Mouse (Mus musculus) CH12.LX (cell line): ENCODE data around the gene Nbas. TPM values are rescaled to one million over a fixed set of nuclear protein-coding genes. Genes with fewer than 3 reads are reported as not detected.

Source experiments
- DNase-seq: peaks from one replicate; pipeline ENCODE4 v3.0.0-alpha.2; 2013; ENCODE audit errors: extremely low read depth
- H3K27ac ChIP-seq: 2 replicates; pipeline ENCODE4 v1.5.1; 2012; ENCODE audit warnings: low read depth, mild to moderate bottlenecking, control low read depth, moderate library complexity; ENCODE audit not compliant: insufficient read depth
- H3K27me3 ChIP-seq: replicated peaks from 2 replicates; pipeline ENCODE3; 2012; ENCODE audit warnings: inconsistent platforms
- H3K36me3 ChIP-seq, 2 experiments: replicated peaks in 1 of 2; 2 replicates each; pipeline versions ENCODE3 to v1.6.1; 2012; ENCODE audit warnings: inconsistent platforms in 1 of 2, low read length in 1 of 2, mild to moderate bottlenecking in 1 of 2, mixed read lengths in 1 of 2, moderate library complexity in 1 of 2; ENCODE audit not compliant: control insufficient read depth in 1 of 2, insufficient read depth in 1 of 2
- H3K4me1 ChIP-seq, 2 experiments: 2 replicates each; pipeline ENCODE4 v1.6.1; 2012; ENCODE audit warnings: inconsistent platforms in 1 of 2, moderate library complexity in 1 of 2; ENCODE audit not compliant: insufficient read depth in 2 of 2, control insufficient read depth in 1 of 2
- H3K4me2 ChIP-seq: 2 replicates; pipeline ENCODE4 v1.6.1; 2012; ENCODE audit warnings: low read depth, mild to moderate bottlenecking, control low read depth; ENCODE audit not compliant: poor library complexity, insufficient read depth, severe bottlenecking
- H3K4me3 ChIP-seq, 3 experiments: fragments of 150-350 bp in 1 of 3; sonication (generic) in 1 of 3; replicated peaks in 1 of 3; 2 replicates each; pipeline versions ENCODE3 to v1.5.1; 2011 to 2012; ENCODE audit warnings: low read depth in 2 of 3, low read length in 2 of 3, mild to moderate bottlenecking in 2 of 3, moderate library complexity in 2 of 3, control low read depth in 1 of 3, improper control_type of control experiment in 1 of 3, inconsistent platforms in 1 of 3, mixed read lengths in 1 of 3; ENCODE audit not compliant: poor library complexity in 1 of 3
- H3K79me2 ChIP-seq: replicated peaks from 2 replicates; pipeline ENCODE4 v1.6.1; 2012; ENCODE audit warnings: mild to moderate bottlenecking, moderate library complexity; ENCODE audit not compliant: control insufficient read depth, poor library complexity, insufficient read depth, severe bottlenecking; ENCODE audit errors: extremely low read depth
- H3K9ac ChIP-seq: 2 replicates; pipeline ENCODE4 v1.6.1; 2012; ENCODE audit warnings: low read depth, mild to moderate bottlenecking, control low read depth, moderate library complexity; ENCODE audit not compliant: insufficient read depth
- H3K9me3 ChIP-seq: replicated peaks from 2 replicates; pipeline ENCODE3; 2012; ENCODE audit warnings: low read length, inconsistent platforms, mixed read lengths
- CHD1 ChIP-seq: IDR thresholded peaks from 2 replicates; pipeline ENCODE4 v1.6.1; 2012; ENCODE audit warnings: low read depth, low read length, improper control_type of control experiment, inconsistent platforms
- CHD2 ChIP-seq: IDR thresholded peaks from 2 replicates; pipeline ENCODE4 v1.6.1; 2011; ENCODE audit warnings: low read length, improper control_type of control experiment
- CTCF ChIP-seq, 2 experiments: IDR thresholded peaks in 1 of 2; conservative IDR thresholded peaks in 1 of 2; 2 replicates each; pipeline ENCODE4 v1.5.1; 2011 to 2012; ENCODE audit warnings: low read depth in 2 of 2, low read length in 2 of 2, improper control_type of control experiment in 1 of 2, inconsistent platforms in 1 of 2, mild to moderate bottlenecking in 1 of 2, moderate library complexity in 1 of 2
- E2F4 ChIP-seq: IDR thresholded peaks from 2 replicates; pipeline ENCODE4 v1.6.1; 2011; ENCODE audit warnings: low read depth, low read length, improper control_type of control experiment; ENCODE audit not compliant: insufficient replicate concordance
- EP300 ChIP-seq: IDR thresholded peaks from 2 replicates; pipeline ENCODE4 v1.6.1; 2011; ENCODE audit warnings: low read length, improper control_type of control experiment
- GABPA ChIP-seq: IDR thresholded peaks from 2 replicates; pipeline ENCODE4 v1.6.1; 2012; ENCODE audit warnings: low read depth, low read length, improper control_type of control experiment, inconsistent platforms; ENCODE audit not compliant: insufficient replicate concordance
- HCFC1 ChIP-seq: IDR thresholded peaks from 2 replicates; pipeline ENCODE4 v1.6.1; 2012; ENCODE audit warnings: low read depth, mild to moderate bottlenecking, inconsistent platforms, low read length, improper control_type of control experiment
- JUN ChIP-seq: IDR thresholded peaks from 2 replicates; pipeline ENCODE4 v1.6.1; 2011; ENCODE audit warnings: low read depth, mild to moderate bottlenecking, low read length, improper control_type of control experiment, moderate library complexity; ENCODE audit not compliant: insufficient read depth
- MAX ChIP-seq: IDR thresholded peaks from 2 replicates; pipeline ENCODE4 v1.6.1; 2011; ENCODE audit warnings: low read length, improper control_type of control experiment
- MAZ ChIP-seq: IDR thresholded peaks from 2 replicates; pipeline ENCODE4 v1.6.1; 2012; ENCODE audit warnings: low read depth, mild to moderate bottlenecking, inconsistent platforms, low read length, improper control_type of control experiment, moderate library complexity
- MEF2A ChIP-seq: IDR thresholded peaks from 2 replicates; pipeline ENCODE4 v1.6.1; 2014; ENCODE audit warnings: low read depth, mild to moderate bottlenecking, inconsistent platforms, low read length, improper control_type of control experiment, borderline replicate concordance
- MYC ChIP-seq: IDR thresholded peaks from 2 replicates; pipeline ENCODE4 v1.6.1; 2011; ENCODE audit warnings: low read depth, mild to moderate bottlenecking, improper control_type of control experiment, low read length
- NRF1 ChIP-seq: IDR thresholded peaks from 2 replicates; pipeline ENCODE4 v1.6.1; 2014; ENCODE audit warnings: low read depth, mild to moderate bottlenecking, inconsistent platforms, low read length, improper control_type of control experiment, moderate library complexity
- PAX5 ChIP-seq: IDR thresholded peaks from 2 replicates; pipeline ENCODE4 v1.6.1; 2012; ENCODE audit warnings: low read length, inconsistent platforms, mixed read lengths
- POLR2AphosphoS2 ChIP-seq: IDR thresholded peaks from 2 replicates; pipeline ENCODE4 v1.6.1; 2011; ENCODE audit warnings: low read depth, low read length, improper control_type of control experiment
- RAD21 ChIP-seq: IDR thresholded peaks from 2 replicates; pipeline ENCODE4 v1.6.1; 2011; ENCODE audit warnings: low read depth, mild to moderate bottlenecking, low read length, improper control_type of control experiment, moderate library complexity
- RCOR1 ChIP-seq: conservative IDR thresholded peaks from 2 replicates; pipeline ENCODE4 v1.6.1; 2012; ENCODE audit warnings: low read depth, mild to moderate bottlenecking, inconsistent platforms, low read length, improper control_type of control experiment
- SMC3 ChIP-seq: IDR thresholded peaks from 2 replicates; pipeline ENCODE4 v1.6.1; 2011; ENCODE audit warnings: low read depth, low read length, improper control_type of control experiment
- UBTF ChIP-seq: IDR thresholded peaks from 2 replicates; pipeline ENCODE4 v1.6.1; 2012; ENCODE audit warnings: low read depth, mild to moderate bottlenecking, inconsistent platforms, low read length, improper control_type of control experiment, moderate library complexity
- USF1 ChIP-seq: IDR thresholded peaks from 2 replicates; pipeline ENCODE4 v1.6.1; 2014; ENCODE audit warnings: low read depth, mild to moderate bottlenecking, inconsistent platforms, low read length, improper control_type of control experiment
- ZC3H11A ChIP-seq: IDR thresholded peaks from 2 replicates; pipeline ENCODE4 v1.6.1; 2012; ENCODE audit warnings: low read depth, mild to moderate bottlenecking, inconsistent platforms, low read length, improper control_type of control experiment
- ZKSCAN1 ChIP-seq: IDR thresholded peaks from 2 replicates; pipeline ENCODE4 v1.6.1; 2012; ENCODE audit warnings: low read depth, inconsistent platforms, low read length, improper control_type of control experiment, borderline replicate concordance
- ZNF384 ChIP-seq: IDR thresholded peaks from 2 replicates; pipeline ENCODE4 v1.6.1; 2012; ENCODE audit warnings: low read depth, low read length, improper control_type of control experiment, inconsistent platforms
- dilution Hi-C: fragments of 300-500 bp; cut with MboI; formaldehyde crosslinking; loops from 2 replicates; pipeline ENCODE4 v1.14.3; 2020; ENCODE audit warnings: low sequenced_read_pairs; ENCODE audit not compliant: extremely low pct_unique_long_range_greater_than_20kb, extremely low pct_ligation_motif_present
- in situ Hi-C: fragments of 300-500 bp; cut with MboI; formaldehyde crosslinking; loops from 3 replicates; pipeline ENCODE4 v1.14.3; 2019; ENCODE audit warnings: low sequenced_read_pairs, low pct_ligation_motif_present, low pct_unique_long_range_greater_than_20kb, mixed read lengths
- polyA plus RNA-seq: library from polyadenylated mRNA; unstranded; fragments of >175 nt; gene quantifications from 2 replicates; pipeline ENCODE4 v1.2.1, GENCODE M21; 2012; ENCODE audit warnings: low read depth; ENCODE audit not compliant: insufficient read length
- total RNA-seq, 2 experiments: library from RNA; depleted of rRNA; stranded (reverse); fragments of 300-350 nt in 1 of 2; fragments of >200 nt in 1 of 2; gene quantifications; 2 replicates each; pipeline ENCODE4 v1.2.3; 2012 to 2014

The Nbas gene
- total and polyA plus RNA-seq, 3 experiments, result 16.9 to 51.6 (median 22.1) TPM

- dilution Hi-C loops, result no loop called here
- Histone ChIP-seq H3K4me1 (peaks cover 0 to 14% of the 10 kb centered on the region in 2 experiments; a peak in 2 of 4 replicates), H3K4me2 (no peak overlapping the region), H3K27me3 (no peaks in the 10 kb centered on the region), H3K27ac (no peak overlapping the region), H3K9ac (no peak overlapping the region), H3K36me3 (peaks cover 14 to 42% of the 10 kb centered on the region in 2 experiments), H3K4me3 (no peak overlapping the region), H3K79me2 (no peaks in the 10 kb centered on the region), H3K9me3 (no peaks in the 10 kb centered on the region)
- peak; percentile 39 for DNase-seq
- in situ Hi-C loops, result no loop called here
- TF ChIP-seq POLR2AphosphoS2 (no peak), CTCF (conservative IDR thresholded peaks at IDR 0.05 in 1 of 2, IDR thresholded peaks at IDR 0.05 in 1 of 2; ENCODE audit: low read depth in 2 of 2, low read length in 2 of 2) (peak; percentile 61 to 87), RAD21 (peak; percentile 50), SMC3 (peak; percentile 61)
Measured at GRCm38 (mm10) chr12:13532731-13533365, 263.9 kb downstream of the Nbas start.

- Histone ChIP-seq H3K4me1 (peaks cover 0 to 10% of the 10 kb centered on the region in 2 experiments; a peak in 2 of 4 replicates), H3K9me3 (no peaks in the 10 kb centered on the region), H3K27ac (no peak overlapping the region), H3K9ac (no peak overlapping the region), H3K36me3 (peaks cover 16 to 46% of the 10 kb centered on the region in 2 experiments)
- DNase-seq, result no peak
- TF ChIP-seq MEF2A (no peak), CHD2 (no peak), JUN (no peak), GABPA (no peak), RCOR1 (no peak), PAX5 (no peak), HCFC1 (no peak), ZKSCAN1 (no peak), UBTF (no peak), USF1 (no peak), CHD1 (no peak), ZNF384 (no peak), MYC (no peak), MAZ (no peak), MAX (no peak), EP300 (no peak), ZC3H11A (no peak), E2F4 (no peak), NRF1 (no peak)
- TF ChIP-seq, all 38 proteins: peak for 0
- no peaks in the 10 kb centered on the region for H3K79me2 ChIP-seq
- no peaks in the 10 kb centered on the region for H3K27me3 ChIP-seq
- dilution Hi-C loops, result no loop called here
- H3K4me2 ChIP-seq, result no peak overlapping the region
- no peak overlapping the region for H3K4me3 ChIP-seq
- in situ Hi-C loops, result no loop called here
Measured at GRCm38 (mm10) chr12:13539171-13539570, 270.2 kb downstream of the Nbas start.
